Mouse (Mus musculus): ENCODE measurements at regions not wholly inside any gene's neighbourhood (a gene's known extent, or its start where the extent isn't known, plus 50 kb on each side); places are given as distances from the start of the nearest gene placed in this dataset.

- DNase-seq (ENCODE audit: low spot score) = peak; percentile 13
These were observed 861.8 kb downstream of the Efnb2 start for GRCm38 (mm10) chr8:7799221-7799620.

GRCm38 (mm10) chr8:7796156-7796555, 864.9 kb downstream of the Efnb2 start:
- no peak for DNase-seq (ENCODE audit: low spot score)

GRCm38 (mm10) chr8:7763820-7764219, 897.2 kb downstream of the Efnb2 start:
- DNase-seq (ENCODE audit: low spot score) = no peak

- no peak for DNase-seq (ENCODE audit: low spot score)
These were observed 900.1 kb downstream of the Efnb2 start for GRCm38 (mm10) chr8:7760987-7761386.

- no peak for DNase-seq (ENCODE audit: low spot score)
These were observed 928.3 kb downstream of the Efnb2 start for GRCm38 (mm10) chr8:7732726-7733125.

- DNase-seq (ENCODE audit: low spot score) = no peak
These were observed 939.2 kb downstream of the Efnb2 start for GRCm38 (mm10) chr8:7721880-7722279.

- no peak for DNase-seq (ENCODE audit: low spot score)
These were observed 941.9 kb downstream of the Efnb2 start for GRCm38 (mm10) chr8:7718898-7719696.

GRCm38 (mm10) chr8:7710764-7711163, 950.3 kb downstream of the Efnb2 start:
- DNase-seq (ENCODE audit: low spot score) = no peak

GRCm38 (mm10) chr8:7709406-7709805, 951.6 kb downstream of the Efnb2 start:
- no peak for DNase-seq (ENCODE audit: low spot score)

GRCm38 (mm10) chr8:7691355-7691996, 969.6 kb downstream of the Efnb2 start:
- no peak for DNase-seq (ENCODE audit: low spot score)

GRCm38 (mm10) chr8:7653804-7654203, 1007.2 kb downstream of the Efnb2 start:
- no peak for DNase-seq (ENCODE audit: low spot score)

Measured in embryo, embryonic 10 days (tissue).